In the genomic region with DNA sequence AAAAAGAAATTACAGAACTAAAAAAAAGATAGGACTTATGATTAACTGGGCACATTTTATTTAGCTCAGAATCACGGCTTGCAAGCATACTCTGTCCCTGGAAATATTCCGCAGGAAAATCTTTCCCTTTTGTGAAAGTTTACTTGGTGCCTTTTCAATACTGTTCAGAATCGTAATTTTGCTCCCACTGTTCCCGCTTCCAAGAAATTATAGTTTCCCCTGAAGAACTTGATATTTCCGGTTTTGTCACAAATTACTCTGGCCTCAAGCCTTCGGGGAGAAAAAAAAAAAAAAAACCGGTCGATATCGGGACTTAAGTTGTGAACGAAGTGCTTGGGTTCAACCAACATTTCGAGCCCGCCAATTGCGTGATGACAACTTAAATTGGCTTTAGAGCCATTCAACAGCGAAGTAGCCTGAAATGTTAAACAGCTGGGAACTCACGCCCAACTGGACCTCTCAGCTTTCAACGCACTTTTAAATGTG, we compare ENCODE assay signal across 8 mouse cellular contexts.
A peak's percentile ranks its signal among the peaks of the same experiment; 100 is the strongest.
DNase-seq lines count a peak whose midpoint lies in the region; ATAC-seq and TF ChIP-seq lines count a peak whose summit lies in the region.

No protein-coding gene starts in this region.

- no peak overlapping the region for H3K27ac ChIP-seq in spleen, adult 2 months (ENCODE audit: insufficient read depth, low read length)
- H3K27ac ChIP-seq in hindbrain, embryonic 11.5 days (ENCODE audit: low read depth, low read length) = 0 out of 2 replicates have a peak overlapping the region, but pooled peaks have one; percentile 25
- peak overlapping the region; percentile 19; the same call in 1 of the 2 replicates for H3K27ac ChIP-seq in liver, embryonic 11.5 days (ENCODE audit: low read depth, low read length)
- H3K27ac ChIP-seq in olfactory bulb, adult 2 months (ENCODE audit: insufficient read depth, low read depth, low read length) = no peak overlapping the region

- DNase-seq in spleen, adult 2 months (ENCODE audit: low read depth in 1 of 2, low spot score in 2 of 2) = no peak
- DNase-seq in spleen, adult 12 weeks (ENCODE audit: low spot score) = no peak
- DNase-seq in embryo, embryonic 11 days = peak; percentile 77
- peak; percentile 69 for DNase-seq in hindbrain, embryonic 11.5 days (ENCODE audit: low spot score)
- DNase-seq in liver, embryonic 11.5 days (ENCODE audit: low spot score) = peak; percentile 52
- DNase-seq in urinary bladder, adult 2 months (ENCODE audit: low spot score) = no peak
- DNase-seq in T-cell, adult 2 months (ENCODE audit: low spot score) = no peak

- TF ChIP-seq POLR2A in spleen, adult 2 months (IDR thresholded peaks at IDR 0.05; ENCODE audit: low read depth, low read length) = no peak
- TF ChIP-seq POLR2A in olfactory bulb, adult 2 months (IDR thresholded peaks at IDR 0.05; ENCODE audit: insufficient read depth, low read depth, low read length) = no peak

- H3K4me3 ChIP-seq in spleen, adult 2 months (ENCODE audit: extremely low read depth, insufficient read depth, insufficient read length) = peak overlapping the region; percentile 67
- H3K4me3 ChIP-seq in hindbrain, embryonic 11.5 days (ENCODE audit: low read depth, low read length) = peak overlapping the region; percentile 46
- H3K4me3 ChIP-seq in liver, embryonic 11.5 days (ENCODE audit: low read depth, low read length) = peak overlapping the region; percentile 63
- H3K4me3 ChIP-seq in olfactory bulb, adult 2 months (ENCODE audit: insufficient read depth, low read depth, low read length) = peak overlapping the region; percentile 55

- 0 out of 2 replicates have a peak, but pooled peaks have one; percentile 10 for ATAC-seq in hindbrain, embryonic 11.5 days (ENCODE audit: low FRiP score)
- no peak; the same call in 1 of the 2 replicates for ATAC-seq in liver, embryonic 11.5 days (replicated peaks; ENCODE audit: low FRiP score)

- peak overlapping the region; percentile 44; the same call in 1 of the 2 replicates for H3K9ac ChIP-seq in hindbrain, embryonic 11.5 days (ENCODE audit: low read depth, low read length)
- peak overlapping the region; percentile 62 for H3K9ac ChIP-seq in liver, embryonic 11.5 days (ENCODE audit: low read depth, low read length)

- H3K27me3 ChIP-seq in spleen, adult 2 months (ENCODE audit: control insufficient read depth, insufficient read depth, low read length) = peaks cover 5% of the 10 kb centered on the region; the same call in 1 of the 2 replicates
- no peaks in the 10 kb centered on the region for H3K27me3 ChIP-seq in hindbrain, embryonic 11.5 days (ENCODE audit: control insufficient read depth, insufficient read depth, low read length)
- H3K27me3 ChIP-seq in liver, embryonic 11.5 days (replicated peaks; ENCODE audit: control insufficient read depth, insufficient read depth, low read length) = no peaks in the 10 kb centered on the region; the same call in 1 of the 2 replicates

- WGBS in spleen, adult 2 months = under 1% methylated on average over 16 of the region's 16 CpGs
- WGBS in hindbrain, embryonic 11.5 days = under 1% methylated on average over 16 of the region's 16 CpGs
- 0% methylated on average over 16 of the region's 16 CpGs for WGBS in liver, embryonic 11.5 days
- under 1% methylated on average over 16 of the region's 16 CpGs for WGBS in olfactory bulb, adult 2 months

- H3K36me3 ChIP-seq in spleen, adult 2 months (ENCODE audit: control insufficient read depth, insufficient read depth, low read length) = no peaks in the 10 kb centered on the region
- H3K36me3 ChIP-seq in hindbrain, embryonic 11.5 days (ENCODE audit: control insufficient read depth, insufficient read depth, low read length) = no peaks in the 10 kb centered on the region
- no peaks in the 10 kb centered on the region for H3K36me3 ChIP-seq in liver, embryonic 11.5 days (ENCODE audit: control insufficient read depth, insufficient read depth, low read length)

- peaks cover 2% of the 10 kb centered on the region for H3K4me1 ChIP-seq in spleen, adult 2 months (ENCODE audit: control insufficient read depth, insufficient read depth, insufficient read length)
- no peaks in the 10 kb centered on the region for H3K4me1 ChIP-seq in hindbrain, embryonic 11.5 days (replicated peaks; ENCODE audit: control insufficient read depth, insufficient read depth, low read length)
- H3K4me1 ChIP-seq in liver, embryonic 11.5 days (replicated peaks; ENCODE audit: control insufficient read depth, insufficient read depth, low read length) = peaks cover 6% of the 10 kb centered on the region
- no peaks in the 10 kb centered on the region for H3K4me1 ChIP-seq in olfactory bulb, adult 2 months (ENCODE audit: control insufficient read depth, insufficient read depth, low read length)

- H3K9me3 ChIP-seq in hindbrain, embryonic 11.5 days (ENCODE audit: control insufficient read depth, low read length) = no peaks in the 10 kb centered on the region
- H3K9me3 ChIP-seq in liver, embryonic 11.5 days (ENCODE audit: control insufficient read depth, low read length) = no peaks in the 10 kb centered on the region

- H3K4me2 ChIP-seq in hindbrain, embryonic 11.5 days (replicated peaks; ENCODE audit: low read depth, low read length) = peak overlapping the region; percentile 45
- H3K4me2 ChIP-seq in liver, embryonic 11.5 days = peak overlapping the region; percentile 75

- no peak for TF ChIP-seq CTCF in spleen, adult 2 months (IDR thresholded peaks at IDR 0.05; ENCODE audit: extremely low read depth, insufficient read depth, insufficient read length, insufficient replicate concordance)
- TF ChIP-seq CTCF in olfactory bulb, adult 2 months (IDR thresholded peaks at IDR 0.05; ENCODE audit: insufficient read depth, low read depth, low read length) = no peak

Comparison
In these comparisons a context has a peak if more than half of its experiments do, and no peak if none do; other contexts are left out.
1. DNase-seq: peak in embryo, embryonic 11 days (single experiment), hindbrain, embryonic 11.5 days (single experiment) and liver, embryonic 11.5 days (single experiment); none in spleen, adult 2 months (0 of 2), spleen, adult 12 weeks (single experiment), urinary bladder, adult 2 months (single experiment) and T-cell, adult 2 months (single experiment).
2. H3K27ac ChIP-seq: peak in hindbrain, embryonic 11.5 days (single experiment) and liver, embryonic 11.5 days (single experiment); none in spleen, adult 2 months (single experiment) and olfactory bulb, adult 2 months (single experiment).
3. Peak in every context shown above with its lines, with median percentiles within 50 percentile points of each other: H3K4me3 ChIP-seq.